Mouse (Mus musculus) erythroblast, adult 5-6 weeks (primary cell): ENCODE results near the gene Gm17268. TPM values are rescaled to one million over a fixed set of nuclear protein-coding genes. Genes with fewer than 3 reads are reported as not detected.
A peak's percentile ranks its signal among the peaks of the same experiment; 100 is the strongest.

Experiments
- ATAC-seq: replicated peaks from 2 replicates; pipeline ENCODE4 v1.8.0; 2016; ENCODE audit warnings: moderate number of reproducible peaks, mild to moderate bottlenecking, moderate TSS enrichment, inconsistent platforms; ENCODE audit not compliant: poor library complexity, low FRiP score, severe bottlenecking
- total RNA-seq, 2 experiments: library from RNA; stranded (forward) in 1 of 2; stranded (reverse) in 1 of 2; fragments of 150-400 nt in 1 of 2; fragments of 200-764, 138-1000 nt in 1 of 2; gene quantifications; 2 replicates each; pipeline versions ENCODE4 v1.2.3 to v1.2.4; 2015 to 2017; ENCODE audit warnings: low replicate concordance in 2 of 2

Gene Gm17268
- total RNA-seq, 2 experiments from 2014 or later, result not detected

GRCm38 (mm10) chr11:82032678-82033344 lies 5.6 kb downstream of the Gm17268 start:
- no peak for ATAC-seq

GRCm38 (mm10) chr11:82032136-82032535 lies 6.2 kb downstream of the Gm17268 start:
- no peak for ATAC-seq

- ATAC-seq, result no peak
Measured at GRCm38 (mm10) chr11:82030171-82030570, 8.2 kb downstream of the Gm17268 start.

- ATAC-seq, result no peak
Measured at GRCm38 (mm10) chr11:82023769-82024168, 14.6 kb downstream of the Gm17268 start.

GRCm38 (mm10) chr11:82022504-82023056 lies 15.8 kb downstream of the Gm17268 start:
- no peak for ATAC-seq

- no peak for ATAC-seq
Measured at GRCm38 (mm10) chr11:82021406-82021805, 17.0 kb downstream of the Gm17268 start.

- no peak for ATAC-seq
Measured at GRCm38 (mm10) chr11:82019793-82020192, 18.6 kb downstream of the Gm17268 start.

- ATAC-seq, result no peak
Measured at GRCm38 (mm10) chr11:82019389-82019788, 19.0 kb downstream of the Gm17268 start.

- ATAC-seq, result no peak
Measured at GRCm38 (mm10) chr11:82016181-82016780, 22.1 kb downstream of the Gm17268 start.

- ATAC-seq, result no peak
Measured at GRCm38 (mm10) chr11:82015066-82015465, 23.3 kb downstream of the Gm17268 start.

GRCm38 (mm10) chr11:82013756-82014155 lies 24.6 kb downstream of the Gm17268 start:
- no peak for ATAC-seq

- ATAC-seq, result no peak
Measured at GRCm38 (mm10) chr11:82011411-82012193, 26.8 kb downstream of the Gm17268 start.

GRCm38 (mm10) chr11:82010115-82010514 lies 28.2 kb downstream of the Gm17268 start:
- ATAC-seq, result no peak

GRCm38 (mm10) chr11:82006796-82007423 lies 31.5 kb downstream of the Gm17268 start:
- ATAC-seq, result no peak

- no peak for ATAC-seq
Measured at GRCm38 (mm10) chr11:82004810-82005209, 33.6 kb downstream of the Gm17268 start.

- no peak for ATAC-seq
Measured at GRCm38 (mm10) chr11:82000581-82000980, 37.8 kb downstream of the Gm17268 start.

GRCm38 (mm10) chr11:81999469-81999868 lies 38.9 kb downstream of the Gm17268 start:
- ATAC-seq, result no peak

GRCm38 (mm10) chr11:81998646-81999045 lies 39.7 kb downstream of the Gm17268 start:
- no peak for ATAC-seq

- ATAC-seq, result no peak
Measured at GRCm38 (mm10) chr11:81997085-81997484, 41.3 kb downstream of the Gm17268 start.

- ATAC-seq, result peak; percentile 88
Measured at GRCm38 (mm10) chr11:81996172-81996841, 42.1 kb downstream of the Gm17268 start.
